Mouse (Mus musculus) testis, adult 2 months (tissue): Measurements from ENCODE around the gene Gm17651.

Experiments
- CTCF ChIP-seq: fragments of 200-500 bp; IDR thresholded peaks from 2 replicates; pipeline ENCODE4 v1.5.1; 2012; ENCODE audit warnings: low read depth, mild to moderate bottlenecking, inconsistent platforms, low read length, moderate library complexity; ENCODE audit not compliant: control insufficient read depth, insufficient read depth, insufficient replicate concordance
- POLR2A ChIP-seq: fragments of 200-500 bp; IDR thresholded peaks from 2 replicates; pipeline ENCODE4 v1.6.1; 2012; ENCODE audit warnings: low read depth, mild to moderate bottlenecking, inconsistent platforms, low read length, moderate library complexity; ENCODE audit not compliant: control insufficient read depth

- TF ChIP-seq CTCF = no peak
- no peak for TF ChIP-seq POLR2A
Measured at GRCm38 (mm10) chr3:97624611-97625010, 49.9 kb downstream of the Gm17651 start.
